Comparison of ENCODE assay signal across 9 mouse cellular contexts in genomic region chr17:29464519-29465140, GRCm38 (mm10). TPM values are rescaled to one million over a fixed set of nuclear protein-coding genes. Genes with fewer than 3 reads are reported as not detected.
DNase-seq lines count a peak whose midpoint lies in the region; ATAC-seq and TF ChIP-seq lines count a peak whose summit lies in the region.
"Had no signal": no experiment of that assay in that cellular context is flagged by ENCODE, and none has a peak within 500 bp of the region (broad histone marks: within the 10 kb centered on the region; RNA-seq: fewer than 3 reads in every experiment).

No protein-coding gene starts in this region.

- TF ChIP-seq CTCF in midbrain, postnatal 0 days (IDR thresholded peaks at IDR 0.05): no peak

- 19% methylated on average over 17 of the region's 17 CpGs for WGBS in heart, embryonic 15.5 days
- 6% methylated on average over 17 of the region's 17 CpGs for WGBS in embryonic facial prominence, embryonic 13.5 days
- 21% methylated on average over 17 of the region's 17 CpGs for WGBS in intestine, embryonic 16.5 days
- WGBS in midbrain, postnatal 0 days: 21% methylated on average over 17 of the region's 17 CpGs

- no peaks in the 10 kb centered on the region for H3K9me3 ChIP-seq in heart, embryonic 15.5 days (replicated peaks)
- H3K9me3 ChIP-seq in embryonic facial prominence, embryonic 13.5 days: no peaks in the 10 kb centered on the region
- H3K9me3 ChIP-seq in intestine, embryonic 16.5 days (ENCODE audit: control insufficient read depth, low read length): no peaks in the 10 kb centered on the region
- no peaks in the 10 kb centered on the region for H3K9me3 ChIP-seq in midbrain, postnatal 0 days (ENCODE audit: low read length)

- peak overlapping the region; percentile 53 for H3K9ac ChIP-seq in heart, embryonic 15.5 days
- peak overlapping the region; percentile 46; the same call in 1 of the 2 replicates for H3K9ac ChIP-seq in embryonic facial prominence, embryonic 13.5 days
- H3K9ac ChIP-seq in intestine, embryonic 16.5 days (ENCODE audit: low read depth, low read length): peak overlapping the region; percentile 54; the same call in 1 of the 2 replicates
- no peak overlapping the region for H3K9ac ChIP-seq in midbrain, postnatal 0 days (replicated peaks; ENCODE audit: low read length, poor library complexity, severe bottlenecking)

- H3K4me3 ChIP-seq in heart, embryonic 15.5 days: peak overlapping the region; percentile 36
- peak overlapping the region; percentile 33 for H3K4me3 ChIP-seq in embryonic facial prominence, embryonic 13.5 days
- peak overlapping the region; percentile 20; the same call in 1 of the 2 replicates for H3K4me3 ChIP-seq in intestine, embryonic 16.5 days (ENCODE audit: low read length)
- H3K4me3 ChIP-seq in midbrain, postnatal 0 days (ENCODE audit: low read depth, low read length): peak overlapping the region; percentile 13; the same call in 1 of the 2 replicates

- DNase-seq in heart, adult 18-20 months: no peak
- DNase-seq in midbrain, postnatal 0 days (ENCODE audit: low spot score): no peak
- DNase-seq in urinary bladder, postnatal 14 days (ENCODE audit: low spot score): no peak
- no peak for DNase-seq in right cerebral cortex, postnatal 14 days
- no peak for DNase-seq in cerebellum, postnatal 25 days
- DNase-seq: gastrocnemius, postnatal 36 days had no signal

- peak overlapping the region; percentile 68 for H3K4me2 ChIP-seq in heart, embryonic 15.5 days
- peak overlapping the region; percentile 57 for H3K4me2 ChIP-seq in embryonic facial prominence, embryonic 13.5 days
- H3K4me2 ChIP-seq in intestine, embryonic 16.5 days (ENCODE audit: low read depth, low read length): peak overlapping the region; percentile 43
- H3K4me2 ChIP-seq in midbrain, postnatal 0 days (ENCODE audit: low read depth, low read length, poor library complexity, severe bottlenecking): peak overlapping the region; percentile 45

- peaks cover 52% of the 10 kb centered on the region for H3K4me1 ChIP-seq in heart, embryonic 15.5 days (replicated peaks)
- peaks cover 54% of the 10 kb centered on the region for H3K4me1 ChIP-seq in embryonic facial prominence, embryonic 13.5 days
- peaks cover 27% of the 10 kb centered on the region for H3K4me1 ChIP-seq in intestine, embryonic 16.5 days (ENCODE audit: control insufficient read depth, insufficient read depth, low read length)
- H3K4me1 ChIP-seq in midbrain, postnatal 0 days (ENCODE audit: insufficient read depth, low read length): peaks cover 8% of the 10 kb centered on the region; the same call in 1 of the 2 replicates

- no peak for ATAC-seq in heart, embryonic 15.5 days (replicated peaks; ENCODE audit: insufficient number of reproducible peaks, insufficient read depth, low FRiP score, low read depth)
- no peak for ATAC-seq in embryonic facial prominence, embryonic 13.5 days (ENCODE audit: insufficient number of reproducible peaks, insufficient read depth, low FRiP score, low TSS enrichment, low read depth)
- ATAC-seq in intestine, embryonic 16.5 days: no peak
- no peak for ATAC-seq in midbrain, postnatal 0 days (ENCODE audit: low FRiP score)

- no peaks in the 10 kb centered on the region for H3K36me3 ChIP-seq in heart, embryonic 15.5 days
- H3K36me3 ChIP-seq in embryonic facial prominence, embryonic 13.5 days: no peaks in the 10 kb centered on the region
- H3K36me3 ChIP-seq in intestine, embryonic 16.5 days (ENCODE audit: control insufficient read depth, insufficient read depth, low read length): no peaks in the 10 kb centered on the region
- H3K36me3 ChIP-seq in midbrain, postnatal 0 days (ENCODE audit: insufficient read depth, low read length): no peaks in the 10 kb centered on the region

- no peaks in the 10 kb centered on the region for H3K27me3 ChIP-seq in heart, embryonic 15.5 days
- H3K27me3 ChIP-seq in embryonic facial prominence, embryonic 13.5 days: no peaks in the 10 kb centered on the region
- no peaks in the 10 kb centered on the region for H3K27me3 ChIP-seq in intestine, embryonic 16.5 days (replicated peaks; ENCODE audit: control insufficient read depth, insufficient read depth, low read length)
- H3K27me3 ChIP-seq in midbrain, postnatal 0 days (ENCODE audit: insufficient read depth, low read length): no peaks in the 10 kb centered on the region

- peak overlapping the region; percentile 94 for H3K27ac ChIP-seq in heart, embryonic 15.5 days
- H3K27ac ChIP-seq in embryonic facial prominence, embryonic 13.5 days: peak overlapping the region; percentile 91
- peak overlapping the region; percentile 71 for H3K27ac ChIP-seq in intestine, embryonic 16.5 days (ENCODE audit: low read length)
- H3K27ac ChIP-seq in midbrain, postnatal 0 days (ENCODE audit: low read depth, low read length): no peak overlapping the region

RNA-seq across cellular contexts. Expression of gene Pim1, which starts 25.9 kb away (rescaled TPM):
- 17.9 and 18.2 TPM in 2 replicates for polyA plus RNA-seq in heart, embryonic 15.5 days (2015; fragmentation: Nextera tagmentation; extraction: Ambion mirVana)
- total RNA-seq in heart, adult 18-20 months (2021): 10 to 100 TPM; 12.7 to 21.2 TPM
- polyA plus RNA-seq in embryonic facial prominence, embryonic 13.5 days (2015; fragmentation: Nextera tagmentation; extraction: Ambion mirVana): 16.1 and 17.4 TPM in 2 replicates
- polyA plus RNA-seq in intestine, embryonic 16.5 days (2015; fragmentation: Nextera tagmentation; extraction: Ambion mirVana): 11.8 and 12.8 TPM in 2 replicates
- 8.3 and 10.9 TPM in 2 replicates for total RNA-seq in midbrain, postnatal 0 days (2014; rRNA removed)
- polyA plus RNA-seq in midbrain, postnatal 0 days (2015; fragmentation: Nextera tagmentation; extraction: Ambion mirVana): 10.6 and 12.7 TPM in 2 replicates
